Mouse (Mus musculus) hindbrain, embryonic 15.5 days (tissue): ENCODE measurements around the gene Rce1. TPM values are rescaled to one million over a fixed set of nuclear protein-coding genes. Genes with fewer than 3 reads are reported as not detected.
A peak's percentile ranks its signal among the peaks of the same experiment; 100 is the strongest.

Experiments
- ATAC-seq: fragments of 200-750 bp; cut with Nextera tagmentation; 2 replicates; pipeline ENCODE4 v1.8.0; 2017; ENCODE audit warnings: low read depth, moderate number of reproducible peaks, moderate TSS enrichment; ENCODE audit not compliant: low FRiP score
- H3K27ac ChIP-seq: fragments of 300-500 bp; sonication (generic); replicated peaks from 2 replicates; pipeline ENCODE4 v1.5.1; 2015; ENCODE audit warnings: mild to moderate bottlenecking, inconsistent platforms
- H3K27me3 ChIP-seq: fragments of 300-500 bp; sonication (generic); 2 replicates; pipeline ENCODE4 v1.6.1; 2015; ENCODE audit warnings: control low read depth, inconsistent platforms
- H3K36me3 ChIP-seq: fragments of 300-500 bp; sonication (generic); 2 replicates; pipeline ENCODE4 v1.6.1; 2015; ENCODE audit warnings: control low read depth, inconsistent platforms
- H3K4me1 ChIP-seq: fragments of 300-500 bp; sonication (generic); replicated peaks from 2 replicates; pipeline ENCODE4 v1.6.1; 2015; ENCODE audit warnings: control low read depth, inconsistent platforms
- H3K4me2 ChIP-seq: fragments of 300-500 bp; sonication (generic); 2 replicates; pipeline ENCODE4 v1.6.1; 2015; ENCODE audit warnings: moderate library complexity, mild to moderate bottlenecking, inconsistent platforms
- H3K4me3 ChIP-seq: fragments of 300-500 bp; sonication (generic); 2 replicates; pipeline ENCODE4 v1.5.1; 2015; ENCODE audit warnings: mild to moderate bottlenecking, inconsistent platforms
- H3K9ac ChIP-seq: fragments of 300-500 bp; sonication (generic); 2 replicates; pipeline ENCODE4 v1.6.1; 2015; ENCODE audit warnings: inconsistent platforms
- H3K9me3 ChIP-seq: fragments of 300-500 bp; sonication (generic); 2 replicates; pipeline ENCODE4 v1.6.1; 2016; ENCODE audit warnings: control low read depth, inconsistent platforms
- WGBS: fragments of 180-500 bp; shearing (Covaris S2); methylation state at CpG from one replicate; pipeline ENCODE4 v1.1.7; 2015; 5-methylcytosine and 5-hydroxymethylcytosine counted together
- polyA plus RNA-seq: library from polyadenylated mRNA; unstranded; fragments of >200 nt; fragmentation: Nextera tagmentation; extraction: Ambion mirVana; gene quantifications from 2 replicates; pipeline ENCODE4 v1.2.1, GENCODE M21; 2015

The Rce1 gene
- 50.6 and 54.2 TPM in 2 replicates for polyA plus RNA-seq

DNA sequence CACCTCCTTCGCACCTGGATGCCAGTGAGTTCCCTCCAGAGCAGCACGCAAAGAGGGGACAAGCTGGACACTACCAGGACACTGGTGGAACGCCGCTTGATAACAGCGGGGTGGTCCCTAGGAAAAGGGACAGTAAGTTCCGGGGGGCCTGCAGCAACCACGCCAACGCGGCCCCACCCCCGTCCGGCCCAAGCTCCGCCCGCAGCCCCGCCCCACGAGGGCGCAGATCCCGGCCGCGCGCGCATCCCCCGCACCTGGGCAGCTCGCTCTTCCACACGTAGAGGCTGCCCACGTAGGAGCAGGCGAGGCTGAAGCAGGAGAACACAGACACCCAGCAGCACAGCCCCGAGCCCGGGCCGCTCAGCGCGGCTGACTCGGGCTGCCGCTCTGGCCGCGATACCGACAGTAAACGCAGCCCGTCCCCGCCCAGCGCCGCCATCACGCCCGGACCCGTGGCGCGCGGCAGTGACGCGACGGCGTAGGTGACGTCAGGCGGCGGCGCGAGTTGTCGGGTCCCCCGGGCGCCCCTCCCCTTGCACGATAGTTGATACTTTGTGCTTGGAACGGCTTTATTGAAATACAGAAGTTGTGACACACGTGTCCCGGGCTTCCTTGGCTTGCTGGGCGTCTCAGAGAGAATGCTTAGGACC is at the start of gene Rce1:
Gene Rce1 (minus strand): TSS at position 463 of the 650 bp plus-strand sequence.
- ATAC-seq: peak; percentile 90

DNA sequence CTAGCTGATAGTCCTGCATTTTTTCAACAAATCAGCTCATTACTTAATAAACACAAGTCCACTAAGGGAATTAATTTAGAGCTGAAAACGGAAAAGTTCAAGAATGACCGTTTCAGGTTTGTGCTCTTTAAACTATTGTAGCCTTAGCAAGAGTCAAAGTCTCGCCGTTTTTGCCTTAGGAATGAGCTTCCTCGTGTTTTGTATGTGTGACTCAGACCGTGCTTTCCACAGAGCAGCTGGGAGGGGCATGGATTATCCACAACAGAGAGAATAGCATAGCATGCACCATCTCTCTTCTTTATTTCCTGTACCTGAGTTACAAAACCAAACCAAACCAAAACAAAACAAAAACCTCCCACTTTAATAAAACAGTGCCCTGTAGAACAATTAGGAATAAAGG is 47.0 kb upstream of the Rce1 start:
- ATAC-seq: no peak
- H3K9ac ChIP-seq: no peak overlapping the region
- no peak overlapping the region for H3K27ac ChIP-seq
- no peak overlapping the region for H3K4me2 ChIP-seq
- no peaks in the 10 kb centered on the region for H3K4me1 ChIP-seq
- H3K4me3 ChIP-seq: no peak overlapping the region
- no peaks in the 10 kb centered on the region for H3K27me3 ChIP-seq
- H3K9me3 ChIP-seq: no peaks in the 10 kb centered on the region
- 51% methylated on average over 6 of the region's 6 CpGs for WGBS
- H3K36me3 ChIP-seq: no peaks in the 10 kb centered on the region

More for the DNA sequence above, at the start of gene Rce1:
- no peaks in the 10 kb centered on the region for H3K9me3 ChIP-seq
- H3K36me3 ChIP-seq: peaks cover 17% of the 10 kb centered on the region
- peak within 1 kb of the TSS; percentile 92 for H3K27ac ChIP-seq
- peak within 1 kb of the TSS; percentile 69 for H3K4me3 ChIP-seq
- H3K27me3 ChIP-seq: no peaks in the 10 kb centered on the region
- H3K4me2 ChIP-seq: peak within 1 kb of the TSS; percentile 97
- WGBS: under 1% methylated on average over 59 of the region's 64 CpGs
- H3K4me1 ChIP-seq: peaks cover 50% of the 10 kb centered on the region
- H3K9ac ChIP-seq: peak within 1 kb of the TSS; percentile 72

DNA sequence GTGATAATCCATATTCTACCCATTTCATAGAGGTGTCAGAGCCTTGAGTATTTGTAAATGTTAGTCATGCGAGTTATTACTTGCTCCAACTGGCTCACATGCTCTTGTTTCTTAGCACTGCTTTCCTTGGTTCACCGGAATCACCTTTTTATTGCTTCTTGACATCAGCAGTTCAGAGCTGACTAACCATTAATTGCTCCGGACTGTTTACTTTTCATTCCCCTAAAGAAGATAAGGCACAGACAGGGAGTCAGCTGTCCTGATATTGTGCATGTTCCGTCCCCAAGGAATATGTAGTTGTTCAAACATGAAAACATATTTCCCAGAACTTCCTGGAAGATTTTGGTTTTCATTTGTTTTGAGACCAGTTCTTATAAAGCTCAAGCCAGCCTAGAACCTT is 45.3 kb upstream of the Rce1 start:
- H3K4me1 ChIP-seq: no peaks in the 10 kb centered on the region
- H3K4me2 ChIP-seq: no peak overlapping the region
- no peak overlapping the region for H3K4me3 ChIP-seq
- H3K27me3 ChIP-seq: no peaks in the 10 kb centered on the region
- no peaks in the 10 kb centered on the region for H3K36me3 ChIP-seq
- 90% methylated on average over 4 of the region's 4 CpGs for WGBS
- ATAC-seq: no peak
- H3K27ac ChIP-seq: no peak overlapping the region
- H3K9me3 ChIP-seq: no peaks in the 10 kb centered on the region
- no peak overlapping the region for H3K9ac ChIP-seq

DNA sequence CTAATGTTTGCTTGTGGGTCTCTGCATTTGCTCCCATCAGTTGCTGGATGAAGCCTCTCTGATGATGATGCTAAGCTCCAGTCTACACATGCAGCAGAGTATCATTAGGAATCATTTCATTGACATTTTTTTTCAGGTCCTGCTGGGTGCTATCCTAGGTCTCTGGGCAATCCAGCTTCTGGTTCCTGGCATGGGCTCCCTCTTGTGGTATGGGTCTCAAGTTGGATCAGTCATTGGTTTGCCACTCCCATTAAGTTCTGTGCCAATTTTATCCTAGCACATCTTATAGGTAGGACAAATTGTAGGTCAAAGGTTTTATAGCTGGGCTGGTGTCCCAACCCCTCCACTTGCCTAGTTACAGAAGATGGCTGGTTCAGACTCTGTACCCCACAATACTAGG is 41.4 kb upstream of the Rce1 start:
- Histone ChIP-seq H3K27ac (no peak overlapping the region), H3K36me3 (no peaks in the 10 kb centered on the region), H3K4me1 (no peaks in the 10 kb centered on the region), H3K4me3 (no peak overlapping the region), H3K4me2 (no peak overlapping the region), H3K27me3 (no peaks in the 10 kb centered on the region), H3K9ac (no peak overlapping the region), H3K9me3 (no peaks in the 10 kb centered on the region)
- ATAC-seq: no peak

DNA sequence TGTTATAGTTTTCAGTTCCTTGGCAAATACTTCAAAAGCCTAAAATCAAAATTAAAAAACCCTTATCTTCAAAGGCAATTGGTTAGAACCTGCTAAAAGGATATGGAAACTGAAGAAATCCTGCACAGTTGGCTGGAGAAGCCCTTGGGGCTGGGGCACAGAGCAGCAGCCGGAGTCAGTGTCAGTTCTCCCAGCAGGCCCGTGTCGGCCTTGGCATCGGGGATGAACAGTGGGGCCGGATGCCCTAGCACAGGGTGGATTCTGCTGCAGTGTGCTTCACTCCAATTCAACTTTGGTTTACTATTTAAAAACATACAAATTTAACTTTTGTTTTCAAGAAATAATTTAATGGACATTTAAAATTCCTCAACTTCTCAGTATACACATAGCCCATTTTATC is 32.7 kb upstream of the Rce1 start:
- ATAC-seq: no peak
- Histone ChIP-seq H3K27me3 (no peaks in the 10 kb centered on the region), H3K27ac (no peak overlapping the region), H3K4me3 (no peak overlapping the region), H3K4me1 (no peaks in the 10 kb centered on the region), H3K36me3 (no peaks in the 10 kb centered on the region), H3K9ac (no peak overlapping the region), H3K4me2 (no peak overlapping the region), H3K9me3 (no peaks in the 10 kb centered on the region)
- 88% methylated on average over 5 of the region's 5 CpGs for WGBS

DNA sequence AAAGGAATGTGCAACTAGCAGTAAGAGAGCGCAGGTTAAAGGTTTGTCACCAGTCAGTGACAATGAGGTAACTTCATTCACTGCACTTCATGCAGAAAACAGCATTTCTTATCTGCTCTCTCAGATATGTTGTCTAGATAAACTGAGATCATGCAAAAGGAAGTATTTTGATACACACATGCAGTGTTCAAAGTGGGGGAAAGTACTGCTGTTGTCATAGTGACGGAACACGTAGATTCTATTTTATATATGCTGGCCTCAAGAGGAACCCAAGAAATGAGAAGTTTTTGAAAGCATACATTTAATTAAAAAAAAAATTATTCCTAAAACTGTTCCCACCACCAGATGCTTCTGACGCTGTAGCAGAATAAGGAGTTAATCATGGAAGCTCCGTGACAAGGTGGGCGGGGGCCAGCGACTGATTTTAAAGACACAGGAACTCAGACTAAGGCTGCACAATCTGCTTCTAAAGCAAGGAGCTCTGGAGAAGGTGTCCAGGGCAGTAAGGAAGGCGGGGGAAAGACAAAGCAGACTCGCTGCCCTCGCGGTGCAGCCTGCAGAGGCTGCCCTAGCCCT is 21.6 kb upstream of the Rce1 start:
- Histone ChIP-seq H3K27me3 (no peaks in the 10 kb centered on the region), H3K4me1 (no peaks in the 10 kb centered on the region), H3K9me3 (no peaks in the 10 kb centered on the region), H3K4me2 (no peak overlapping the region), H3K4me3 (no peak overlapping the region), H3K36me3 (no peaks in the 10 kb centered on the region), H3K9ac (no peak overlapping the region), H3K27ac (no peak overlapping the region)
- no peak for ATAC-seq
- 67% methylated on average over 11 of the region's 11 CpGs for WGBS

DNA sequence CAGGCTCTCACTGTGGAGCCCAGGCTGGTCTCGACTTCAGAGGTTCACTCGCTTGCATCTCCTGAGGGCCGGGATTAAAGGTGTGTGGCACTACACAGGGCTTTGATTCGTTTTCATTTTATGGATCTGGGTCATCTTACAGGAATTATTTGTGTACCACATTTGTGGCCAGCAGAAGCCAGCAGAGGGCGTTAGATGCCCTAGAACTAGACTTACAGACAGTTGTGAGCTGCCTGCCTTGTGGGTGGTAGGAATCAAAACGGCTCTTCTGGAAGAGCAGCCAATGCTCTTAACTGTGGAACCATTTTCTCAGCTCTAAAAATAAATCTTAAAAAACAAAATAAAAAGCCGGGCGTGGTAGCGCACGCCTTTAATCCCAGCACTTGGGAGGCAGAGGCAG is 18.8 kb upstream of the Rce1 start:
- H3K27ac ChIP-seq: no peak overlapping the region
- no peak overlapping the region for H3K4me2 ChIP-seq
- no peaks in the 10 kb centered on the region for H3K4me1 ChIP-seq
- H3K36me3 ChIP-seq: no peaks in the 10 kb centered on the region
- no peaks in the 10 kb centered on the region for H3K27me3 ChIP-seq
- H3K9ac ChIP-seq: no peak overlapping the region
- H3K9me3 ChIP-seq: no peaks in the 10 kb centered on the region
- no peak for ATAC-seq
- H3K4me3 ChIP-seq: no peak overlapping the region
- 46% methylated on average over 10 of the region's 10 CpGs for WGBS

DNA sequence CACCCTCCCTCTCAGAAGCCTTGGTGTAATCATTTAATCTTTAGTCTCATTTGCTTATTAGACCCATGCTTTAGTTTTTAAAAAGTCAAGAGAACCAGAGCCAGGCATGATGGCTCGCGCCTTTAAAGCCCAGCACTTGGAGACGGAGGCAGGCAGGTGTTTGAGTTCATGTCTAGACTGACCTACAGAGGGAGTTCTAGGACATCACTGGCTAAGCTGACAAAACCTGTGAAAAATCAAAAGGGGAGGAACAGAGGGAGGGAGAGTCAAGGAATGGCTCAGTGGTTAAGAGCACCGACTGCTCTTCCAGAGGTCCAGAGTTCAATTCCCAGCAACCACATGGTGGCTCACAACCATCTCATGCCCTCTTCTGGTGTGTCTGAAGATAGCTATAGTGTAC is 10.5 kb upstream of the Rce1 start:
- Histone ChIP-seq H3K4me1 (no peaks in the 10 kb centered on the region), H3K36me3 (no peaks in the 10 kb centered on the region), H3K9me3 (no peaks in the 10 kb centered on the region), H3K4me3 (no peak overlapping the region), H3K4me2 (no peak overlapping the region), H3K27ac (no peak overlapping the region), H3K9ac (no peak overlapping the region), H3K27me3 (no peaks in the 10 kb centered on the region)
- 66% methylated on average over 4 of the region's 4 CpGs for WGBS
- no peak for ATAC-seq

DNA sequence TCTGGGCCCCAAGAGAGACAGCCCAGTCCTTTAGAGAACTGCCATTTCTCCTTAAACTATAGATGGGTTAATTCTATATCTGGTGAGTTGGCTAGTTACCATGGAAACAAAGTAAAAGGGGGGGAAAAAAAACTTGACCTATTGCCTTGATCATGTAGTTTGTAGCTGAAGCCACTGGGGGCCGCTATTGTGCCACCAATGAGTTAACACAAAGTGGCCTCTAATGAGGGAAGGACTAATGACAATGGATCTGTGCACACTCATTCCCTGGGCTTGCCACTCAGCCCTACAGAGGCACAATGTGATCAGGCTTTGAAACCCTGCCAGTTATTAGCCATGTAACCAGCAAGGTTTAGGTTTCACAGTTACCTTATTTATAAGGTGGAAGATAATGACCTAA is 3.4 kb upstream of the Rce1 start:
- Histone ChIP-seq H3K9me3 (no peaks in the 10 kb centered on the region), H3K4me3 (no peak overlapping the region), H3K4me2 (no peak overlapping the region), H3K9ac (no peak overlapping the region), H3K27ac (peak overlapping the region; percentile 68), H3K36me3 (no peaks in the 10 kb centered on the region), H3K27me3 (no peaks in the 10 kb centered on the region), H3K4me1 (peaks cover 45% of the 10 kb centered on the region)
- 0% methylated on average over 1 of the region's 1 CpGs for WGBS
- ATAC-seq: peak; percentile 49; the same call in 1 of the 2 replicates

DNA sequence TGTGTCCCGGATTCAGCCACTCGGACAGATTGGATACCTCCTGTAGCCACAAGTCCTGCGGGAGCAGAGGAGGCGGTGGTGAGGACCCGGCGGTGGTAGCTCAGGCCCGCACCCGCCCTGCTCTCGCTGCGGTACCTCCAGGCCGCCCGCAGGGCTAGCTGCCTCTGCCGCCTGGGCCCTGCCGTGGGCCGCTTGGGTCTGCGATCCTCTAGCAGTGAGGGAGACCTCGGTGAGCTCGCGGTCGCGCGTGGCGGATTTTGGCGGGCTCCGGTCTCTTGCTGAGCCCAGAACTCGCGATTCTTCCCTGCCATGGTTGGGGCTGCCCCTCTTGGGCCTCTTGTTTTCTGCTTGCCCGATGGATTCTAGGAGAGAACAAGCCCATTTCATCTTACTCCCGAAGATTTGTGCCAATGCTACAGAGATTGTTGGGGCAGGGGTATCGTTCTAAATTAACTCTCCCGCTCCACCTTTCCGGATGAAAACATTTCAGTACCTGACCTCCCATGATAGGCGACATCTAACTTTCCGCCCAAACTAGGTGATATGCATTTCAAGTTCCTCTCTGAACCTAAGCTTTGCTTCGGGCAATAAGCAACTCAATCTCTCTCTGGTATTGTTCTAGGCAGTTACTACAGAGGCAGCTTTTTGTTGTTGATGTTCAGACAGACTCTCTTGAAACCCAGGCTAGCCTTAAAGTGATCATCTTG is 541 bp upstream of the Rce1 start:
- H3K4me2 ChIP-seq: peak overlapping the region; percentile 97

DNA sequence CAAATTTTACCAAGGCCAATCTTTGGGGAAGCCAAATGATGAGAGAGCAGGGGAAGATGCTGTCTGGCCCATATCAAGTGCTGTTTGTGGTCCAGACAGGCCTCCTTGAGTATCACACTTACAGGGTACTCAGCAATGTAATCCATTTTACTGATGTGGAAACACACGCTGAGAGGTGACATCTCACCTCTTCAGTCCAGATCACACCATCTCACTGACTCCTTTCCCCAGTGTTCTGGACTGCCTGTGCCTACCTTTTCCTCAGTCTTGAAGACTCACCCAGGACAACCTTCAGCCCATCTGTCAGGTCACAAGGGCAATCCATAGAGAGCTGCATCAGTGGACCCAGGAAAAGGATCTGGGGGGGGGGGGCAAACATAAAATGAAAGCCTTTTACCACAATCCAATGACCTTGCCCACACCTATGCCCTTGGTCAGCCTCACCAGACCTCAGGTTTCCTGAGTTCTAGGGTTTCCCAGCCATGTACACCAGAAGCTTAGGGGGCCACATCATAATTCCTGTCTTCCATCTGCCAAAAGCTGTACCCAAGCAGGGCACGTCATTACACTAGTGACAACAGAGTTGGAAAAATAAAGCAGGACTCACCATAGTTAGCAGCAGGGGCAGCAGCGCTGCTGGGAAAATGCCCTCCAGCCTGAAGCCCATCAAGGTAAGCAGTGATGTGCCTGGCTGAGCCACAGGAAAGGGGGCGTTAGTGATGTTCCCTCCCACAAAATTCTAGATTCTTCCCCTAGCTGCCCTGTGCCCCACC is 849 bp downstream of the Rce1 start:
- H3K36me3 ChIP-seq: peaks cover 17% of the 10 kb centered on the region
- H3K27me3 ChIP-seq: no peaks in the 10 kb centered on the region
- H3K9me3 ChIP-seq: no peaks in the 10 kb centered on the region
- peak overlapping the region; percentile 92 for H3K27ac ChIP-seq
- H3K4me3 ChIP-seq: peak overlapping the region; percentile 69
- H3K4me1 ChIP-seq: peaks cover 50% of the 10 kb centered on the region
- 32% methylated on average over 4 of the region's 4 CpGs for WGBS
- peak overlapping the region; percentile 72 for H3K9ac ChIP-seq
- H3K4me2 ChIP-seq: peak overlapping the region; percentile 97
- ATAC-seq: no peak

More for the DNA sequence above, 541 bp upstream of the Rce1 start:
- no peaks in the 10 kb centered on the region for H3K9me3 ChIP-seq
- peak overlapping the region; percentile 92 for H3K27ac ChIP-seq
- WGBS: 2% methylated on average over 35 of the region's 35 CpGs
- ATAC-seq: peak; percentile 66
- peak overlapping the region; percentile 72 for H3K9ac ChIP-seq
- peaks cover 17% of the 10 kb centered on the region for H3K36me3 ChIP-seq
- H3K4me1 ChIP-seq: peaks cover 50% of the 10 kb centered on the region
- H3K4me3 ChIP-seq: peak overlapping the region; percentile 69
- H3K27me3 ChIP-seq: no peaks in the 10 kb centered on the region

DNA sequence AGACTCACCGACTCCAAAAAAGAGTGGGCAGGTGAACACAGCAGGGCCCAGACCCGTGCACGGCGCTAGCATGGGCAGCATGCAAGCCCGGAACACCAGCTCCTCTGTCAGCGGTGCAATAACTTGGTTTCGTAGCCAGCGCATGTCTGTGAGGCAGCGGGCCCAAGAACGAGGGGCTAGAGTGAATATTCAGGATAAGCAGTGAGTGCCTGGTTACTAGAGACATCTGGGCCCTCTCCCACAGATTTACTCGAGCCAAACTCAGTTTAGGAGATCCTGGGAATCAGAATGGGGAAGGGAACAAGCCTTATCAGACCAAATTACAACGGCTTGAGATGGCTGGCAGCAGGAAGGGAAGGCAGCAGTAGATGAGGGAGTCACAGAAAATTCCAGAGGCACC is 1.4 kb downstream of the Rce1 start:
- Histone ChIP-seq H3K4me1 (peaks cover 46% of the 10 kb centered on the region), H3K4me2 (peak overlapping the region; percentile 97; the same call in 1 of the 2 replicates), H3K27me3 (no peaks in the 10 kb centered on the region), H3K36me3 (peaks cover 17% of the 10 kb centered on the region), H3K9me3 (no peaks in the 10 kb centered on the region), H3K4me3 (no peak overlapping the region), H3K9ac (peak overlapping the region; percentile 72; the same call in 1 of the 2 replicates), H3K27ac (no peak overlapping the region)
- ATAC-seq: no peak
- WGBS: 93% methylated on average over 12 of the region's 12 CpGs
